Mouse (Mus musculus) adrenal gland, postnatal 0 days (tissue): ENCODE data around the gene Srsf5. TPM values are rescaled to one million over a fixed set of nuclear protein-coding genes. Genes with fewer than 3 reads are reported as not detected.

Experiments
- polyA plus RNA-seq: library from polyadenylated mRNA; unstranded; fragments of >200 nt; fragmentation: Nextera tagmentation; extraction: Ambion mirVana; gene quantifications from 2 replicates; pipeline ENCODE4 v1.2.1, GENCODE M21; 2015

Srsf5 gene
- 328 and 563 TPM in 2 replicates for polyA plus RNA-seq

GRCm38 (mm10) chr12:80945334-80945995 is at the start of gene Srsf5:
Gene Srsf5 (plus strand): TSS chr12:80945504.

GRCm38 (mm10) chr12:80968605-80969004 is 23.3 kb downstream of the Srsf5 start, which contains the start of gene Slc10a1:
Gene Slc10a1 (minus strand): TSS chr12:80968705.

Other genes with a start within 250 kb of the Srsf5 start
- gene Ccdc177, start 184.8 kb upstream of the Srsf5 start, polyA plus RNA-seq, result 0.08 and 0.10 TPM in 2 replicates
- gene Susd6, start 155.0 kb upstream of the Srsf5 start, polyA plus RNA-seq, result 11.4 and 14.0 TPM in 2 replicates
- 11.1 and 20.1 TPM in 2 replicates for gene Slc10a1, start 23.2 kb downstream of the Srsf5 start, polyA plus RNA-seq
- 12.5 and 37.1 TPM in 2 replicates for gene Smoc1, start 81.3 kb downstream of the Srsf5 start, polyA plus RNA-seq